Mouse (Mus musculus): ENCODE measurements at regions not wholly inside any gene's neighbourhood (a gene's known extent, or its start where the extent isn't known, plus 50 kb on each side); places are given as distances from the start of the nearest gene placed in this dataset.

DNA sequence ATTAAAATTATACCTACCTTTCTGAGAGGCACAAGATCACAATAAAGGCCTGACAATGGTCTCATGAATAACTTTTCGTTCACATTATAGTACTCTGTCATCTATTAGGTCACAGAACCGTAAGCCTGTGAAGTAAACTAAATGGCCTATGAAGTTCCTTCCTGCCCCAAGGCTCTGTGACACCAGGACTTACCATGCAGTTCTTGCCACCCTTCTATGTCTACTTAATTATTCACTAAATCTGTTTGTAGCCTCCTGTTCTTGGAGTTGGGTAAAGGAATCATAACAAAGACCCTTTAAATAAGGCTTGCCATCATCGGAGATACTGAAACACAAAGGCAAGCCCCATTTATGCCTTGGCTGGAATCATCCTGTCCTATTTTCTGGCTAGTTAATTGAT, 408.3 kb downstream of the Cmpk2 start:
- Histone ChIP-seq H3K4me2 (no peak overlapping the region), H3K27me3 (ENCODE audit: control insufficient read depth, insufficient read depth, low read length) (no peaks in the 10 kb centered on the region), H3K27ac (ENCODE audit: low read depth, low read length) (no peak overlapping the region), H3K4me1 (ENCODE audit: control insufficient read depth, insufficient read depth, low read length) (no peaks in the 10 kb centered on the region), H3K36me3 (ENCODE audit: control insufficient read depth, insufficient read depth, low read length) (no peaks in the 10 kb centered on the region), H3K9ac (ENCODE audit: low read depth, low read length) (no peak overlapping the region), H3K9me3 (replicated peaks; ENCODE audit: control insufficient read depth, low read length) (no peaks in the 10 kb centered on the region), H3K4me3 (ENCODE audit: low read depth, low read length) (no peak overlapping the region)
- 80% methylated on average over 3 of the region's 3 CpGs for WGBS (ENCODE audit: insufficient replicate concordance)
- ATAC-seq (replicated peaks; ENCODE audit: insufficient number of reproducible peaks, low FRiP score, low TSS enrichment), result no peak

DNA sequence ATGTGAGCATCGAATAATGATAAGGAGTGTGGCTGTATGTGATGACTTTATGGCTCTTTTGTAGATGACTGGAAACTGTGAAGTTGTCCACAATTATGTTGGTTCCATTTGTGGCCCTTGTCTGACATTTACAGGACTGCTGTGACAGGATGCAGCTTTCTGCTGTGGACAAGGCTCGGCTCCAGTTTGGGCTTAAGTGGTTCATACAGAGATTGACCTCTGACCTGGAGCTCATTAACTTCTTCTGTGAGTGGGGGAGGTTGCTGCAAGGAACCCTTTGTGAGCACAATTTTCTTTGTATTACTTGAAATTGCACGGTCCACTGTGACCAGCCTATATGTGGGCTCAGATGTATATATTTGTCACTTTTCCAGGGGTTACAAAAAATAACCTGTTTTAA, 403.5 kb downstream of the Cmpk2 start:
- Histone ChIP-seq H3K9me3 (replicated peaks; ENCODE audit: control insufficient read depth, low read length) (no peaks in the 10 kb centered on the region), H3K4me1 (ENCODE audit: control insufficient read depth, insufficient read depth, low read length) (no peaks in the 10 kb centered on the region), H3K36me3 (ENCODE audit: control insufficient read depth, insufficient read depth, low read length) (no peaks in the 10 kb centered on the region), H3K4me2 (no peak overlapping the region), H3K9ac (ENCODE audit: low read depth, low read length) (no peak overlapping the region), H3K4me3 (ENCODE audit: low read depth, low read length) (no peak overlapping the region), H3K27me3 (ENCODE audit: control insufficient read depth, insufficient read depth, low read length) (no peaks in the 10 kb centered on the region), H3K27ac (ENCODE audit: low read depth, low read length) (no peak overlapping the region)
- WGBS (ENCODE audit: insufficient replicate concordance), result 46% methylated on average over 3 of the region's 3 CpGs
- ATAC-seq (replicated peaks; ENCODE audit: insufficient number of reproducible peaks, low FRiP score, low TSS enrichment), result no peak

DNA sequence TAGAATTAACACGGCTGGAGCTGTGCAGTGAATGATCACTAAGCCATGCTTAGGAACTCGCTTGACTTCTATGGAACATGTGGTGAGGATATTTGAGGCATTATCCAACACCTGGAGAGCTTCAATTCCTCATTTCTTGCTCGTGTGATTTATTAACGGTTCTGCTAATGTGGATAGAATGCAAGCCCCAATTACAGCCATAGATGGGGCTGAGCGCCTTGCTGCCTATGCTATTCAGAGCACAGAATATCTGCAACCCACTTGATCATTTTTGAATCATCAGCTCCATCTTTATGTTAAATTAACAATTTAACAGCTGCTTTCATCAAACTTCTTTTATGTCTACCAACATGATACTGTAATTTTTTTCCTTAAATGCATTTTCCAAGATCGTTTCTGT, 398.7 kb downstream of the Cmpk2 start:
- Histone ChIP-seq H3K9me3 (replicated peaks; ENCODE audit: control insufficient read depth, low read length) (no peaks in the 10 kb centered on the region), H3K27ac (ENCODE audit: low read depth, low read length) (no peak overlapping the region), H3K36me3 (ENCODE audit: control insufficient read depth, insufficient read depth, low read length) (no peaks in the 10 kb centered on the region), H3K9ac (ENCODE audit: low read depth, low read length) (no peak overlapping the region), H3K4me3 (ENCODE audit: low read depth, low read length) (no peak overlapping the region), H3K4me2 (no peak overlapping the region), H3K4me1 (ENCODE audit: control insufficient read depth, insufficient read depth, low read length) (no peaks in the 10 kb centered on the region), H3K27me3 (ENCODE audit: control insufficient read depth, insufficient read depth, low read length) (no peaks in the 10 kb centered on the region)
- 80% methylated on average over 6 of the region's 6 CpGs for WGBS (ENCODE audit: insufficient replicate concordance)
- no peak for ATAC-seq (replicated peaks; ENCODE audit: insufficient number of reproducible peaks, low FRiP score, low TSS enrichment)

DNA sequence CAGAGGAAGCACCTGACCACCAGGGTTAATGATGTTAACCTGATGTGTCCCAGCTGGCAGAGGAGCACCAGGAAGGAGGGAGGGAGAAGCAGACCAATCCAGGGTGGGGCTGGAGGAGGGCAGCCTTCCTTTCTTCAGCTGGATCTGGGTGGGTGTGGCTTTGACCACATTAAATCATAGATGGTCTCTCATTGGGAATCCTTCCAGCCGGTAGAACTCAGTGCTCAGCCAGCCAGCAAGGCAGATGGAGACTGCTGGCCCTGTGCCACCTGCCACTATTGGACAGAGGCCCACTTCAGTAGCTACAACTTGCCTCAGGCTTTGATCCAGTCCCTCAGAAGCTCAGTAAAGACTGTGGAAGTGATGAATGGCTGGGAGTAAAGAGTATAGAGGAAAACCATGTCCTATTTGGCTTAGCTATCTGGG, 386.1 kb downstream of the Cmpk2 start:
- WGBS (ENCODE audit: insufficient replicate concordance), result 43% methylated on average over 1 of the region's 1 CpGs
- Histone ChIP-seq H3K4me1 (ENCODE audit: control insufficient read depth, insufficient read depth, low read length) (no peaks in the 10 kb centered on the region), H3K4me3 (ENCODE audit: low read depth, low read length) (no peak overlapping the region), H3K9me3 (replicated peaks; ENCODE audit: control insufficient read depth, low read length) (no peaks in the 10 kb centered on the region), H3K27ac (ENCODE audit: low read depth, low read length) (no peak overlapping the region), H3K4me2 (no peak overlapping the region), H3K27me3 (ENCODE audit: control insufficient read depth, insufficient read depth, low read length) (no peaks in the 10 kb centered on the region), H3K9ac (ENCODE audit: low read depth, low read length) (no peak overlapping the region), H3K36me3 (ENCODE audit: control insufficient read depth, insufficient read depth, low read length) (no peaks in the 10 kb centered on the region)
- no peak for ATAC-seq (replicated peaks; ENCODE audit: insufficient number of reproducible peaks, low FRiP score, low TSS enrichment)

DNA sequence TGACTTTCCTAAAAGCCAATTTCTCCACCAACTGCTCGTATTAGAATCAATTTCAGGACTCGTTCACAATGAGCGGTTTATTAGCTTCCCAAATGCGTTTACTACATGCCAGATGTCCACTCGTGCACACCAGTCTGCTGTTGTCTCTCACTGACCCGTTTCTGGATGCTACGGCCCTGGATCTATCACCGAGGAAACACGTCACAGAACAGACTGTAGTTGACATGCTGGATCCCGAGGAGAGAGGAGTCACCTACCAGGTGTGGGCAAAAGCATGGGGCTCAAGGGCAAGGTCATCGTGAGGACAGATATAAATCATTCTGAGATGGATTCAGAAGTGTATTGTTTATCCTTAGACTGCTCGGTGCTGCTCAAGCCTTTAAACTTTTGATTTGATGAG, 375.9 kb downstream of the Cmpk2 start:
- WGBS (ENCODE audit: insufficient replicate concordance), result 76% methylated on average over 12 of the region's 12 CpGs
- H3K9ac ChIP-seq (ENCODE audit: low read depth, low read length), result no peak overlapping the region
- no peaks in the 10 kb centered on the region for H3K27me3 ChIP-seq (ENCODE audit: control insufficient read depth, insufficient read depth, low read length)
- no peak for ATAC-seq (replicated peaks; ENCODE audit: insufficient number of reproducible peaks, low FRiP score, low TSS enrichment)
- H3K27ac ChIP-seq (ENCODE audit: low read depth, low read length), result no peak overlapping the region
- no peaks in the 10 kb centered on the region for H3K36me3 ChIP-seq (ENCODE audit: control insufficient read depth, insufficient read depth, low read length)
- H3K4me2 ChIP-seq, result no peak overlapping the region
- no peak overlapping the region for H3K4me3 ChIP-seq (ENCODE audit: low read depth, low read length)
- no peaks in the 10 kb centered on the region for H3K9me3 ChIP-seq (replicated peaks; ENCODE audit: control insufficient read depth, low read length)
- H3K4me1 ChIP-seq (ENCODE audit: control insufficient read depth, insufficient read depth, low read length), result peaks cover 3% of the 10 kb centered on the region; the same call in 1 of the 2 replicates

DNA sequence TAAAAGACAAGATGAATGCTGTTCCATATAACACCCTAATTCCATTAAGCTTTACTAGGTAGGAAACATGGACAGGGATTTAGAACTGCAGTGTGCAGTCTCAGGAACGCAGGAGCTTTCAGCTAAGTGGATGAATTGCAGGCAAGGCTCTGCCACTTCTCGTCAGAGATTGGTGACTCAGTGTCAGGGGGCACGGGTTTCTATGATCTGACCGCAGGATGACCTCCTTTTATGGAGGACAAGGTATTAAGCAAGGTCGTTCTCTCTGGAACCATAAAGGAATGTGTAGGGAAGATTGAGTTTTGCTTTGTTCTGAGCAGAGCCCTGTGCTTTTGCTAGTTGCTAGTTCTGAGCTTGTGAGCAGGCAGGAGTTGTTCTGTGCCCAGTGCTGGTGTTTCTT, 373.7 kb downstream of the Cmpk2 start:
- no peak overlapping the region for H3K4me2 ChIP-seq
- 16% methylated on average over 5 of the region's 5 CpGs for WGBS (ENCODE audit: insufficient replicate concordance)
- no peaks in the 10 kb centered on the region for H3K36me3 ChIP-seq (ENCODE audit: control insufficient read depth, insufficient read depth, low read length)

DNA sequence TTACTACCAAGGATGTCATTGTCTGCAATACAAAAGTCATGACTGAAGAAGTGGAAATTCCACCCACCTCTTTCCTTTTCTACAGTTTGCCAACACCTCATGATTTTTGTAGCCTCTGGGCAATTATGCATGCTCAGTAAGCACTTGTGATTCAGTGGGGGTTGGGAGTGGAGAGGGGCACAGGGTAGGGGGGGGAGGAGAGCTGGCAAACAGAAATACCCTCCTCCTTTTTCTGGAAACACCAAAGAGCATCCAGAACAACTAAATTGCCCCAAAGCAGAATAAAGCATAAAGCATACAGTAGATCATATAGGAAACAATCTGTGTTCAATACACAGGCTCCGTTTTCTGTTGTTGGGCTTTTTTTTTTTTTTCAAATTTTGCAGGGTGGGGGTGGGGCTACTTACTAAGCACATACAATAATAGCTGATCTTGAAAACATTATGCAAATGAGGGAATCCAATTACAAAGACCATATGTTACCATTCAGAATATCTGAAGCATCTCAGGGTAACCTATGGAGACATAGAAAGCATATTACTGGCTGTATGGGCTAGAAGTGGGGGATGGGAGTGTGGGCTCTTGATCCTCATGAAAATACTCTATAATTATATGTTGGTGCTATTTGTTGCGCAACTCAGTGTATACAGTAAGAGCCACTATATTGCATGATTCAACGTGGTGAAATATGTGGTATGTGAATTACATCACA, 352.4 kb downstream of the Cmpk2 start:
- Histone ChIP-seq H3K9me3 (replicated peaks; ENCODE audit: control insufficient read depth, low read length) (no peaks in the 10 kb centered on the region), H3K27me3 (ENCODE audit: control insufficient read depth, insufficient read depth, low read length) (no peaks in the 10 kb centered on the region), H3K4me3 (ENCODE audit: low read depth, low read length) (no peak overlapping the region), H3K9ac (ENCODE audit: low read depth, low read length) (no peak overlapping the region), H3K36me3 (ENCODE audit: control insufficient read depth, insufficient read depth, low read length) (no peaks in the 10 kb centered on the region), H3K4me2 (no peak overlapping the region), H3K4me1 (ENCODE audit: control insufficient read depth, insufficient read depth, low read length) (no peaks in the 10 kb centered on the region), H3K27ac (ENCODE audit: low read depth, low read length) (no peak overlapping the region)
- whole genome bisulfite sequencing (ENCODE audit: insufficient replicate concordance), result 74% methylated on average over 3 of the region's 3 CpGs
- no peak for ATAC-seq (replicated peaks; ENCODE audit: insufficient number of reproducible peaks, low FRiP score, low TSS enrichment)

More for the DNA sequence above, 373.7 kb downstream of the Cmpk2 start:
- Histone ChIP-seq H3K27me3 (ENCODE audit: control insufficient read depth, insufficient read depth, low read length) (no peaks in the 10 kb centered on the region), H3K4me3 (ENCODE audit: low read depth, low read length) (no peak overlapping the region), H3K4me1 (ENCODE audit: control insufficient read depth, insufficient read depth, low read length) (peaks cover 3% of the 10 kb centered on the region; the same call in 1 of the 2 replicates), H3K9ac (ENCODE audit: low read depth, low read length) (no peak overlapping the region), H3K9me3 (replicated peaks; ENCODE audit: control insufficient read depth, low read length) (no peaks in the 10 kb centered on the region), H3K27ac (ENCODE audit: low read depth, low read length) (peak overlapping the region; percentile 50; the same call in 1 of the 2 replicates)
- no peak for ATAC-seq (replicated peaks; ENCODE audit: insufficient number of reproducible peaks, low FRiP score, low TSS enrichment)

DNA sequence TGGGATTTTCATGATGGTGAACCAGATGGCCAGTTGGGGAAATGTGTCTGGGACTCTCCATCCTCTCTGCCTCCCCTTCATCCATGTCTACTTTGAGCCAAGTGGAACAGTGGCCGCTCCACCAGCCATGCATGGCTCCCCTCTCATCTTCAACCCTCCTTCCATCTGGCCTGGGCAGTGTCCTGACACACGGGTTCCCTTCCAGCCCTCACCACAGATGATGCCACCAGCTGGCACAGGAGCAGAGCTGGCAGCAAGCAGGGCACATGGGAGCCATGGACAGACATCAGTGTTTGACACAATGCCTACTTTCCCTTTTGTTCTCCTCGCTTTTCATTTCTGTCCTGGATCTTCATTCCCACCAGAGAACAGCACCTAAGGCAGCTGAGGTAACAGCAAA, 348.9 kb downstream of the Cmpk2 start:
- no peak for ATAC-seq (replicated peaks; ENCODE audit: insufficient number of reproducible peaks, low FRiP score, low TSS enrichment)
- no peak overlapping the region for H3K27ac ChIP-seq (ENCODE audit: low read depth, low read length)
- H3K27me3 ChIP-seq (ENCODE audit: control insufficient read depth, insufficient read depth, low read length), result no peaks in the 10 kb centered on the region
- 71% methylated on average over 3 of the region's 3 CpGs for WGBS (ENCODE audit: insufficient replicate concordance)
- H3K4me3 ChIP-seq (ENCODE audit: low read depth, low read length), result no peak overlapping the region
- no peak overlapping the region for H3K9ac ChIP-seq (ENCODE audit: low read depth, low read length)
- H3K9me3 ChIP-seq (replicated peaks; ENCODE audit: control insufficient read depth, low read length), result no peaks in the 10 kb centered on the region
- no peaks in the 10 kb centered on the region for H3K36me3 ChIP-seq (ENCODE audit: control insufficient read depth, insufficient read depth, low read length)
- no peak overlapping the region for H3K4me2 ChIP-seq
- H3K4me1 ChIP-seq (ENCODE audit: control insufficient read depth, insufficient read depth, low read length), result no peaks in the 10 kb centered on the region

DNA sequence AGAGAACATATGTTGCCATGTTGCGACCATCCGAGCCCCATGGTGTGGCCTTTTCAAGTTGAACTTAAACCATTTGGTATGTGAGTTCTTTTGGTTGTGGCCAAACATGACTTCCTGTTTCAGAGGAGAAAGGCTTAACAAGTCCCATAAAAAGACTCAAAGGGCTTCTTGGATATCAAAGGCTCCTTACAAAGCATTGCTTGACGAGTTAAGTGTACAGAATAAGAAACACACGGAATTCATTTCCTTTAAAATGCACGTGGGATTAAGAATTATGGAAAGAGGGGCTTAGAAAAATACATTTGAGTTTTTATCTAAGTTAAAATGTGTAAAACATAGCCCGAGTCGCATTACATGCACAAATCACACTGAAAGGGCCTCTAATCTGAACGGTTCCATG, 346.8 kb downstream of the Cmpk2 start:
- H3K36me3 ChIP-seq (ENCODE audit: control insufficient read depth, insufficient read depth, low read length), result no peaks in the 10 kb centered on the region
- WGBS (ENCODE audit: insufficient replicate concordance), result 78% methylated on average over 8 of the region's 8 CpGs
- no peaks in the 10 kb centered on the region for H3K9me3 ChIP-seq (replicated peaks; ENCODE audit: control insufficient read depth, low read length)
- no peaks in the 10 kb centered on the region for H3K27me3 ChIP-seq (ENCODE audit: control insufficient read depth, insufficient read depth, low read length)
- no peak for ATAC-seq (replicated peaks; ENCODE audit: insufficient number of reproducible peaks, low FRiP score, low TSS enrichment)
- no peak overlapping the region for H3K4me3 ChIP-seq (ENCODE audit: low read depth, low read length)
- H3K4me2 ChIP-seq, result no peak overlapping the region
- H3K4me1 ChIP-seq (ENCODE audit: control insufficient read depth, insufficient read depth, low read length), result no peaks in the 10 kb centered on the region
- H3K9ac ChIP-seq (ENCODE audit: low read depth, low read length), result no peak overlapping the region
- H3K27ac ChIP-seq (ENCODE audit: low read depth, low read length), result no peak overlapping the region

Data from heart, embryonic 11.5 days (tissue).